Mouse (Mus musculus) olfactory bulb, adult 2 months (tissue): ENCODE measurements around the gene Cul4b.

Source experiments
- CTCF ChIP-seq: fragments of 200-500 bp; IDR thresholded peaks from 2 replicates; pipeline ENCODE4 v1.5.1; 2012; ENCODE audit warnings: low read depth, mild to moderate bottlenecking, low read length, moderate library complexity; ENCODE audit not compliant: insufficient read depth
- POLR2A ChIP-seq: fragments of 200-500 bp; IDR thresholded peaks from 2 replicates; pipeline ENCODE4 v1.6.1; 2012; ENCODE audit warnings: mild to moderate bottlenecking, low read depth, low read length, moderate library complexity; ENCODE audit not compliant: insufficient read depth

- no peak for TF ChIP-seq CTCF
- TF ChIP-seq POLR2A = no peak
Measured at GRCm38 (mm10) chrX:38563941-38564541, 12.0 kb downstream of the Cul4b start.
